Mouse (Mus musculus) cerebellum, adult 9-10 months (tissue): ENCODE results near the gene Fxyd7.
A peak's percentile ranks its signal among the peaks of the same experiment; 100 is the strongest.

Experiments
- DNase-seq: peaks from one replicate; pipeline ENCODE4 v3.0.0; 2022

Gene Fxyd7

DNA sequence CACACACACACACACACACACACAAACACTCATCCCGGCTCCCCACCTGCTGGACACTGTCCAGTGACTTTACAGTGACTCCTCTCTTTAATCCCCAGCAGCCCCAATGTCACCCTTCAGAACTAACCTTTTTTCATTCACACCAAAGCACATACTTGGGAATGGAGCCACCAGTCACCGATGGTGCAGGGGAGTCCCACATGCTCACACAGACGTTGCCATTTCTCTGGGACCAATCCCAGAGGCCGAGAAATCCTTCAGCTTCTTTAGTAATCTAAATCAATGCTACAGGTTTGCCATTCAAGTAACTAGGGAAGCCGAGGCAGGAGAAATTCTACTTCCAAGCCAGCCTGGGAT lies 23.4 kb upstream of the Fxyd7 start:
- no peak for DNase-seq

GRCm38 (mm10) chr7:31074061-31074712 lies 22.9 kb upstream of the Fxyd7 start:
- DNase-seq, result no peak

GRCm38 (mm10) chr7:31073546-31073945 lies 22.3 kb upstream of the Fxyd7 start:
- DNase-seq, result no peak

GRCm38 (mm10) chr7:31072326-31072725 lies 21.1 kb upstream of the Fxyd7 start:
- DNase-seq, result no peak

GRCm38 (mm10) chr7:31070324-31070723 lies 19.1 kb upstream of the Fxyd7 start:
- peak; percentile 57 for DNase-seq

DNA sequence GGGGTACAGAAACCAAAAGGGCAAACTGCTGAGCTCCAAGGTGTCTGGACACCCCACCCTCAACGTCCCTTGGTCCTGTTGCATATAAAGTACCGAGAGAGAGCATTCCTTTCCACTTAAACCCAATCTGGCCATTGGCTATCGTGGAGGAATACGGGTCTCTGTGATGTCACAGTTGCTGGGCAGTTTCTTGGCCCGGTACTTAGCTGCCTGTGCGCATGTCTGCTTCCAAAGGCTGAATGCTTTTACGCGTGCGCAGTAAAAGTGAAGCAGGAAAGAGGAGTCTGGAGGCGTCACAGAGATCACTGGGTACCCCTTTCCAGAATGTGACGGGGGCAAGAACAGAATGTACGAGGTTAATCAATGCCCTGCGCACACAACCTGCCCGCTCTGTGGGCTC lies 18.2 kb upstream of the Fxyd7 start:
- peak; percentile 66 for DNase-seq

- DNase-seq, result no peak
Measured at GRCm38 (mm10) chr7:31067836-31068235, 16.6 kb upstream of the Fxyd7 start.

GRCm38 (mm10) chr7:31063074-31063560 lies 11.8 kb upstream of the Fxyd7 start:
- DNase-seq, result no peak

GRCm38 (mm10) chr7:31060621-31061010 lies 9.3 kb upstream of the Fxyd7 start:
- peak; percentile 27 for DNase-seq

- peak; percentile 41 for DNase-seq
Measured at GRCm38 (mm10) chr7:31059919-31060620, 8.8 kb upstream of the Fxyd7 start.

DNA sequence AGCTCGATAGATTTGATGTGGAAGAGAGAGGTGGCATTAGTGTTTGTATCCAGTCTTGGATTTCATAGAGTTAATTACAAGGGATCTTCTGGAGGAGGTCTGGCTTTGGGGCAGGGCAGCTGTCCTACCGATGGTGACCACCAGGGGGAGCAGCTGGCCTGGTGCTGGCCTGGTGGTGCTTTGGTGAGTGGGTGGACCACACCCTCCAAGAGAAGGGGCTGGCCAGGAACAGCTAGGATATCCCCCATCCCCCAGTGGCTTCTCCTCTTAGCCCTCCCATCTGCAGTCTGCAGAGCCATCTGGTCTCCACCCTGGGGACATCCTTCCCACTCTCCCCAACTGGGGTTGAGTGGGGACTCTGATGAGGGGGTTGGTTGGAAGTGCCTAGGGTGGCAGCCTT lies 7.8 kb upstream of the Fxyd7 start, which contains the start of gene Lgi4:
Gene Lgi4 (plus strand): TSS at position 235 of the 400 bp plus-strand sequence.
- DNase-seq, result peak; percentile 88

GRCm38 (mm10) chr7:31058211-31058610 lies 6.9 kb upstream of the Fxyd7 start:
- DNase-seq, result peak; percentile 19

GRCm38 (mm10) chr7:31057730-31058129 lies 6.5 kb upstream of the Fxyd7 start:
- DNase-seq, result peak; percentile 16

DNA sequence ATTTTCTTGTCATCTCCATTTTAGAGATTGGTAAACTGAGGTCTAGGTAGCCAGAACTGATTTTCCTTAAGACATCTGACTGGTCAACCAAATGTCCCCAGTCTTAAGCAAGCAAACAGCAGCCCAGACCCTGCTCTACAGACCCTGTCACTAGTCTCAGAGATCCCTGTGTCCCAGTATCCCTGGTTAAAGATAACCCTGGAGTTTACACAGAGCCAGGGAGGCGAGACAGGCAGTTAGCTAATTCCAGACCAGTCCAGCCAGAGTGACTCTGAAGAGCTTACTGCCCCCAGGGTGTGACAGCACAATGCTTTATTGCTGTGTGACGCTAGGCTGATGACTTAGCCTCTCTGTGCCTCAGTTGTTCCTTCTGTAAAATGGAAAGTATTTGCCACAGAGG lies 5.8 kb upstream of the Fxyd7 start, which contains the start of gene Fxyd1:
Gene Fxyd1 (minus strand): TSS at position 129 of the 400 bp plus-strand sequence.
- no peak for DNase-seq

DNA sequence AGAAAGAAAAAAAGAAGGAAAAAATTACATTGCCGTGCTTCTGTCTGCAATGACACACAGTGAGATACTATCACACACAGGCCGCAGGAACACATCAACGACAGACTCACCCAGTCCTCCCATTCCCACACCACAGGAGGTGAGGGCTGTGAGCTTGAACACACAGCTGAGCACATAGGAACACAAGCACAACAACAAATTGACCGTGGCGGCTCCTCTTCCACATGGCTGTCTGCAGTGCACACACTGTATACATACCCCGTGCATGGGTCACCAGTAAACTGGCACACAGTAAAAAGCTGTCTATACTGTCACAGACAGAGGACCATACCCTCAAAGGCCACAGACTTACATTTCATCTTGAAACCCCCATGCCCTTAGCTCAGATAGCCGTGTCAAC lies 5.2 kb upstream of the Fxyd7 start:
- peak; percentile 20 for DNase-seq

DNA sequence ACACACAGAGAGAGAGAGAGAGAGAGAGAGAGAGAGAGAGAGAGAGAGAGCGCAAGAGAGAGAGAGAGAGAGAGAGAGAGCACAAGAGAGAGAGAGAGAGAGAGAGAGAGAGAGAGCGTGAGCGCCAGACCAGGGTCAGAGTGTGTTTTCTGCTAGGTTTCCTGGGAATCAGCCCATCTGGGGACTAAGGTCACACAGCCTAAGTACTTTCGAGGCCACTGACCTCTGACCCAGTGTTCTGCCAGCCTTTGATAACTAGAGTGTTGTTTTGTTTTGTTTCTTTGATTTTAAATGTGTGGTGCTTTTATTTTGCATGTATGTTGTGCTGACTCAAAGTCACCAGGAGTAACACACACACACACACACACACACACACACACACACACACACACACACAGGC lies 4.6 kb upstream of the Fxyd7 start:
- DNase-seq, result no peak

- DNase-seq, result peak; percentile 47
Measured at GRCm38 (mm10) chr7:31055354-31055824, 4.1 kb upstream of the Fxyd7 start.

GRCm38 (mm10) chr7:31054661-31055320 lies 3.5 kb upstream of the Fxyd7 start:
- DNase-seq, result peak; percentile 45

DNA sequence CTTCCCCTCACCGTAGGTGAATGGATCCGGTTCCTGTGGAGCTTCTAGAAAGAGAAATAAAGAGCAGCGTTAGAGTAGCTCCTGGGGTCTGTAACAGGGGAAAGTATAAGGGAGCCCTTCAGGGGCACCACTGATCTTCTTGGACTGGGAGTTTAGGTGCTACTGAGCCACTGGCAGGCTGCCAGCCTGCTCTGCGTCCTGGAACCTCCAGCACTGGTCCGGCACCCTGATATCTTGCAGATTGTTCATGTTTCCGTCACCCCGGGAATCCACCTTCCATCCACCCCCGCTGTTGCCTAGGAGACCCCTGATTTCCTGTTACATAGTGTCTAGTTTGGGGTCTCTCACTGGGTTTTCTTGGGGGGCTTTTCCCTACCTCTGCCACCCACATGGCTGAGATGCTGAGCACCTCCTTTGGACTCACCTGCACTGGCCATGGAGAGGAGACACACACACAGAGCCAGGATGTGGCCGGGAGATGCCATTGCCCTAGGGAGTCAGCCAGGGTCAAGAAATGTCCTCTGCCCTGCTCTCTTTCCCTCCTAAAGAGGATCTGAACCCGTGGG lies 2.7 kb upstream of the Fxyd7 start:
- peak; percentile 65 for DNase-seq

DNA sequence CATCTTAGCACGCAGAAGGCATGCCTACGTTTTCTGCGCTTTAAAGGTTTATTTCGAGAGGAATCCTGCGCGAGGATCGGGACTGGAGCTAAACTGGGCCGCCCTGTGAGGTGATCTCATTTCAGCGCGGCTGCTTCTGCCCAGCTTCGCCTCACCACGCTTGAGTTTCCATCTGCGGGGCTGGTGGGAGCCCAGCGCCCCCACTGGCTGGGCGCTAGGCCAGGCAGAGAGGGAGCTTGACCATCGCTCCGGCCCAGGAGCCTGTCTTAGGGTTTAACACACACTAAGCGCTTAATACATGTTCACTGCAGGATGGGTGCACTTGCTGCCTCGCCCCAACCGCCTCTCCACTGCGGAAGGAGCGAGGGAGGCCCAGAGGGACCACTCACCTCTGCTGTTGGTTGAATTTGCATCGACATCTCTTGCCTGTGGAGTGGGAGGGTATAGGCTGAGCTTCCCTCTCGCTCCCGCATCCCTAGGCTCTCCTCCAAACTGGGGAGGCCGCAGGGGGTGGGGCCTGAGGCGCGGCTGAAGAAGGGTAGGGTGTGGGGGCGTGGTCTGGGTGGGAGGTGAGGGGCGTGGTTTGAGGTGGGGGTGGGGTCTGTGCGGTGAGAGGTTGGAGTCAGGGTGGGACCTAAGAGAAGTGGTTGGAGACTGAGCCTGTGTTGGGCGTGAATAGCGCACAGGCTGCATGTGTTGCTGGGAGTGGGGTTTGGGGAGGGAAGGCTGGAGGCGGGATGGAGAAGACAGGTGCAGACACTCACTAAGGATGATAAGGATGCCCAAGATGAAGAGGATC lies 1.6 kb upstream of the Fxyd7 start:
- peak; percentile 89 for DNase-seq

DNA sequence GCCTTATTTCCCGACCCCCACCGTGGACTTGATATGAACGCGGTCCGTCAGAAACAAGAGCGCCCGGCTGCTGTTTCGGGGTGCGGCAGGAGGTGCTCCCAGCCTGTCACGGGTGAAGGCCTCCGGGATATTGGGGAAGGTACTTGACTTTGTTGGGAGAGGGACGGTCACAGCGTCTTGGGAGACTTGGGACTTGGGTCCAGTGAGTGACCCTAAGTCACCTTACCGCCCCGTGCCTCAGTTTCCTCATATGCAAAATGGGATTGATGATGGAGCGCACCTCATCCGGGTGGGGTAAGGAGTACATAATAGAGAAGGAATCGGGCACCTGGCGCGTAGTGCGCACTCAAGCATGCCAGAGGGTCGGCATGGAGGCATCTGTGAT lies 976 bp upstream of the Fxyd7 start:
- no peak for DNase-seq

- peak; percentile 71 for DNase-seq
Measured at GRCm38 (mm10) chr7:31050921-31051320, 346 bp downstream of the Fxyd7 start.

- no peak for DNase-seq
Measured at GRCm38 (mm10) chr7:31050487-31050886, 780 bp downstream of the Fxyd7 start.
